Mouse (Mus musculus): Measurements from ENCODE around the gene Apol10b.

- TF ChIP-seq USF1 (IDR thresholded peaks at IDR 0.05; ENCODE audit: low read depth) (no peak), MAX (IDR thresholded peaks at IDR 0.05; ENCODE audit: low read depth) (no peak), POLR2A (IDR thresholded peaks at IDR 0.05; ENCODE audit: insufficient read length, low read depth) (no peak), SRF (IDR thresholded peaks at IDR 0.05; ENCODE audit: control insufficient read depth, insufficient read length, low read depth) (no peak), TCF12 (IDR thresholded peaks at IDR 0.05; ENCODE audit: insufficient read depth, poor library complexity, severe bottlenecking) (no peak), E2F4 (IDR thresholded peaks at IDR 0.05; ENCODE audit: insufficient read depth) (no peak), REST (IDR thresholded peaks at IDR 0.05; ENCODE audit: insufficient read depth, insufficient read length) (no peak), POLR2AphosphoS2 (IDR thresholded peaks at IDR 0.05; ENCODE audit: insufficient read length, low read depth) (no peak), CEBPB (IDR thresholded peaks at IDR 0.05; ENCODE audit: insufficient read depth, poor library complexity, severe bottlenecking) (no peak)
Observed at GRCm38 (mm10) chr15:77561792-77562191, 34.1 kb downstream of the Apol10b start, which contains the start of gene 1700025B11Rik.

Data from myocyte (in vitro differentiated cells).